Mouse (Mus musculus) liver, adult 10 weeks (tissue): ENCODE results near the gene Pfdn2. TPM values are rescaled to one million over a fixed set of nuclear protein-coding genes. Genes with fewer than 3 reads are reported as not detected.

Experiments
- polyA plus RNA-seq: library from polyadenylated mRNA; stranded (reverse); fragments of 350-450 nt; fragmentation: Illumina TruSeq; extraction: RNeasy Lipid Tissue Mini Kit (QIAGEN cat#74804); gene quantifications from one replicate; pipeline ENCODE4 v1.2.3, GENCODE M21; 2014; ENCODE audit warnings: low read depth, low replicate concordance

Gene Pfdn2
- polyA plus RNA-seq, result 29.2 TPM

DNA sequence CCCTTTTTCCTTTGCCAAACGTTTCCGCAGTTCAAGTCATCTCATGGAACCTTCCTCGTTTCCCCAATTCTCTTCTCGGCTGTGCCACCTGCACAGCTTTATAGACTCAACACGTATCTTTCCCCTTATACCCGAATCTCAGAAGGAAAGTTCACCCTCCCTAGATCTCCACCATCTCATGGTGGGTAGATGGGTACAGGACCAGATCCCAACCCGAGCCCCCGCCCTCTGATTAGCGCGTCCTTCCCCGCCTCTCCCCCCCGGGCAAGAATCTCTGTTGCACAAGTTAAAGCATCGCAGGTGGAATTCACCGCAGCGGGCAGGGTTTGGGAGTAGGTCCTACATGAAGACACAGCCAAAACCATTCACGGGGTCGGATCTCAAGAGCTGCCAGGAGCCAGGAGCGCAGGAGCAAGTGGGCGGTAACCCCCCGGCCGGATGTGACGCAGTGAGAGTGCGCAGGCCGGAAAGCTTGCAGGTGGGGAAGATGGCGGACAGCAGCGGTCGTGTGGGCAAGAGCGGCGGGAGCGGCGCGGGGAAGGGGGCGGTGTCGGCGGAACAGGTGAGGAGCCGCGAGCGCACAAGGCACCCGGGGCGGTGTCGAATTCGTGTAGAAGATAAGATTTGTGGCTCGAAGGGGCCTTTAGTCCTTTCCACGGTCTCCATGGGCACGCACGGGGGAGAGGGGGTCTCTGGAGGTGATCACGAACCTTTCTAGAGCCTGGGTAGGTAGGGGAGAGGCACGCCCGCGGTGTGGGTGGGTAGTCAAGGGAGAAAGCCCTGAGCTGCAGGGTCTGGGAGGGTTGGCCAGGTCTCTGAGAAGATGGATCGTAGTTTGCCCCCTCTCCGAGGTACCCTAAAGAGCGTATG, at the start of gene Pfdn2, which contains the start of gene Nit1:
TSS of gene Pfdn2 (plus strand) at position 446 of the 870 bp plus-strand sequence.
TSS of gene Nit1 (minus strand) at position 422 of the 870 bp plus-strand sequence.

DNA sequence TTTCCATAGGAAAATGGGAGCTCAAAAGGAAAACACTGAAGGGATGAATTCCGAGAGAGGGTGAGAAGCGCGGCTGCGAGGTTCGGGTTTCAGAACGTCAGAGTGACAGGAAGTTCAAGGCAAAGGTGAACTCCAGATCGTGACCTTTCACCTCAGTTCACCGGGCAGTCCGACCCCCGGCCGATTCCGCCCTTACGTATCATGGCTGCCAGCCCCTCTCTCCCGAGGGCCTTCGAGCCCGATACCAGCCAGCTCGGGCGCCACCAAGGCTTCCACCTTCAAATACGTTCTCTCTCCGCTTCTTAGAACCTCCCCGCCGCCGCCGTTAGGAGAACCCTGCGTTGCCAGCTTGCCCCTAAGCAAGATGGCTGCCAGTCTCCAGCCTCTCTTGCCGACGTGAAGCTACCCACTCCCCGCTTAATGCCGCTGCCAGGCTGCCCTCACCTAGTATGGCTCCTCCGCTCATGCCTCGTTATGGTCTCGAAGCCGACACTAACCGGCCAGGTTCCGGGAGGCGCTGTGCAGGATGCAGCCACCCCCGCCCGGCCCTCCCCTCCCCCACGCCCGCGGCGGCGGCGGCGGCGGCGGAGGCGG, 16.5 kb upstream of the Pfdn2 start, which contains the start of gene Dedd:
TSS of gene Dedd (plus strand) at position 307 of the 594 bp plus-strand sequence.

DNA sequence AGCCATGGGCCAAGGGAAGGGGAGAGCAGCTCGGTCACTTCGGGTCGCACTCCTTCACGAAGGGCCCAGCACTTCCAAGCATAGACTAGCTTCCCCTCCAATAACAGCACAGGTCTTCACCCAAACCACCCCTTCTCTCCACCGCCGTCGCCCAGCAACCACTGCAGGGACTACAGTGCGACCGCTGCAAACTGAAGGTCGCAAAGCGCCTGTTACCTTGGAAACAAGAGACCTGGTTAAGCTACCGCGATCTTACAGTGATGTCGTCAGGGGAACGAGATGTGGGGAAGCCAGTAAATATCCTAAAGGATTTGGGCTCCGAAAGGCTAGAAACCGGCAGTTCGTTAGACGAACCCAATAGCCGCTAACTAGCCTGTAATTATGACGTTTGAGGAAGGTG, 15.2 kb downstream of the Pfdn2 start, which contains the start of gene Klhdc9:
TSS of gene Klhdc9 (minus strand) at position 143 of the 400 bp plus-strand sequence.

GRCm38 (mm10) chr1:171369845-171370556, 24.5 kb downstream of the Pfdn2 start, which contains the start of gene Nectin4:
Gene Nectin4, plus strand, starts transcription at chr1:171370099.

GRCm38 (mm10) chr1:171388376-171389102, 43.1 kb downstream of the Pfdn2 start, which contains the start of gene Arhgap30:
Gene Arhgap30, plus strand, starts transcription at chr1:171388954.

Other genes with a start within 250 kb of the Pfdn2 start
- gene Cfap126, start 231.8 kb upstream of the Pfdn2 start, polyA plus RNA-seq, result 1.9 TPM
- 115 TPM for gene Sdhc, start 195.1 kb upstream of the Pfdn2 start, polyA plus RNA-seq
- gene Mpz, start 195.0 kb upstream of the Pfdn2 start, polyA plus RNA-seq, result not detected
- gene Pcp4l1, start 149.4 kb upstream of the Pfdn2 start, polyA plus RNA-seq, result 14.7 TPM
- gene Nr1i3, start 131.7 kb upstream of the Pfdn2 start, polyA plus RNA-seq, result 117 TPM
- 1.2 TPM for gene Tomm40l, start 123.2 kb upstream of the Pfdn2 start, polyA plus RNA-seq
- 7,804 TPM for gene Apoa2, start 120.6 kb upstream of the Pfdn2 start, polyA plus RNA-seq
- gene Fcer1g, start 111.3 kb upstream of the Pfdn2 start, polyA plus RNA-seq, result 20.2 TPM
- gene Adamts4, start 95.2 kb upstream of the Pfdn2 start, polyA plus RNA-seq, result not detected
- gene Ndufs2, start 94.3 kb upstream of the Pfdn2 start, polyA plus RNA-seq, result 74.6 TPM
- gene B4galt3, start 75.3 kb upstream of the Pfdn2 start, polyA plus RNA-seq, result 3.7 TPM
- 6.1 TPM for gene Ppox, start 64.5 kb upstream of the Pfdn2 start, polyA plus RNA-seq
- gene Usp21, start 57.7 kb upstream of the Pfdn2 start, polyA plus RNA-seq, result 10.9 TPM
- 85.2 TPM for gene Ufc1, start 50.6 kb upstream of the Pfdn2 start, polyA plus RNA-seq
- gene Dedd, start 16.5 kb upstream of the Pfdn2 start, polyA plus RNA-seq, result 7.6 TPM
- 61.0 TPM for gene Nit1, start within 50 bp of the Pfdn2 start, polyA plus RNA-seq
- not detected for gene Klhdc9, start 15.1 kb downstream of the Pfdn2 start, polyA plus RNA-seq
- gene Nectin4, start 24.4 kb downstream of the Pfdn2 start, polyA plus RNA-seq, result not detected
- gene Arhgap30, start 43.3 kb downstream of the Pfdn2 start, polyA plus RNA-seq, result 1.6 TPM
- 2.3 TPM for gene Usf1, start 65.6 kb downstream of the Pfdn2 start, polyA plus RNA-seq
- gene Tstd1, start 73.2 kb downstream of the Pfdn2 start, polyA plus RNA-seq, result 10.0 TPM
- 33.1 TPM for gene F11r, start 91.9 kb downstream of the Pfdn2 start, polyA plus RNA-seq
- gene Alyref2, start 157.8 kb downstream of the Pfdn2 start, polyA plus RNA-seq, result 1.1 TPM
- not detected for gene Itln1, start 189.6 kb downstream of the Pfdn2 start, polyA plus RNA-seq
- gene Cd244a, start 213.5 kb downstream of the Pfdn2 start, polyA plus RNA-seq, result not detected